Mouse (Mus musculus): Measurements from ENCODE around the gene Gas2l3. TPM values are rescaled to one million over a fixed set of nuclear protein-coding genes. Genes with fewer than 3 reads are reported as not detected.

Gas2l3 gene
- polyA plus RNA-seq, 1 experiment, result 12.1 TPM

GRCm38 (mm10) chr10:89481638-89482037 lies 37.9 kb upstream of the Gas2l3 start:
- H3K27ac ChIP-seq (ENCODE audit: insufficient read depth, low read length), result no peak overlapping the region

DNA sequence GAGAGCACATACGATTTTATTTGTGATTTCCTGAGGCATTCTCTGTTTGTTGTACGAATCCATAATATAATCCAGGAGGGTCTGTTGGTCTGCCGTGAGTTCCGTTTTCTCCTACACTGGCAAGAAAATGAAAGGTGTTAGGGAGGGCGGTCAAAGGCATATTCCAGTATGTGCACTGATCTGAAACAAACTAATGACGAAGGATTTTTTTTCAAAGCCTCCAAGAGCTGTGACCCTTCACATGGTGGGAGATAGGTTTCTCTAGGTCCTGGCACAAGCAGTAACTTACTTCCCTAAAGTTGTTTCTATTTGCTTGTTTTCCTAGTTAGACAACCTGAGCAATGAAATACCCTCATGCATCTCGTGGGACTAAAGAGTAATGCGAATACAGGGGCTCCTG lies 35.0 kb upstream of the Gas2l3 start:
- TF ChIP-seq CTCF (IDR thresholded peaks at IDR 0.05; ENCODE audit: borderline replicate concordance, insufficient read depth, low read length) (no peak), POLR2A (IDR thresholded peaks at IDR 0.05; ENCODE audit: low read depth, low read length) (no peak)
- Histone ChIP-seq H3K27ac (ENCODE audit: insufficient read depth, low read length) (no peak overlapping the region), H3K4me1 (ENCODE audit: control insufficient read depth, insufficient read depth, low read length) (no peaks in the 10 kb centered on the region), H3K4me3 (ENCODE audit: insufficient read depth, low read length) (no peak overlapping the region)

More at GRCm38 (mm10) chr10:89481638-89482037, 37.9 kb upstream of the Gas2l3 start:
- Histone ChIP-seq H3K4me3 (ENCODE audit: insufficient read depth, low read length) (no peak overlapping the region), H3K4me1 (ENCODE audit: control insufficient read depth, insufficient read depth, low read length) (no peaks in the 10 kb centered on the region)
- no peak for TF ChIP-seq CTCF (IDR thresholded peaks at IDR 0.05; ENCODE audit: borderline replicate concordance, insufficient read depth, low read length)
- no peak for TF ChIP-seq POLR2A (IDR thresholded peaks at IDR 0.05; ENCODE audit: low read depth, low read length)

DNA sequence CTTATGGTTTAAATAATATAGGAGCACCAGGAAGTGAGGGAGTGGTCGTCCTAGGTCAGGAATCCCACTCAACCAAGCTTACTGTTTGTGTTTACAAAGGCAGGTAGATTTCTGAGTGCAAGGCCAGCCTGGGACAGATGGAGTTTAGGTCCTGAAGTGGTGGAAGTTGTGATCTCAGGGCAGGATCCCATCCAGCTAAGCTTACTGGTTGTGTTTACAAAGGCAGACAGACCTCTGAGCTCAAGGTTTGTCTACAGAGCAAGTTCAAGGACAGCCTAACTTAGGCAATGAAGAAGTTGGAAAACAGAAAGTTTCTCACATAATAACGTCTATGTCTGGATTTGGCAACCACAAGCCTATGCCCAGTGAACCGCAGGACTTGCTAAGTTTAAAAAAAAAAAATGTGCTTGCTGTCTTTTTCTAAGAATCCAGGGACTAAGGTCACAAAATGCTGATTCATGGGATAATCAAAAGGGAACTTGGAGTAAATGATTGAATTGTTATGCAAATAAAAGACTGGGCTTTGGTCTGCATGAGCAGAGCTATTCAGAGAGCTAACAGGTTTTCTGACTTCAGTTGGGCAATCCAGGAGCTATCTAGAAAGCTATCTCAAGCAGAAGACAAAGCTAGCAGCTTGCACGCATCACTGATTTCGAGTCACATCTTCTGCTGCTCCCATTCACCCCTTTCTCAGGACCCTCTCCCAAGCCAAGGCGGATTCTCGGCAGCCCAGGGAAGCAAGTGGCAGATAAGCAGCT lies 27.0 kb upstream of the Gas2l3 start:
- TF ChIP-seq POLR2A (IDR thresholded peaks at IDR 0.05; ENCODE audit: low read depth, low read length), result no peak
- no peak for TF ChIP-seq CTCF (IDR thresholded peaks at IDR 0.05; ENCODE audit: borderline replicate concordance, insufficient read depth, low read length)
- no peak overlapping the region for H3K4me3 ChIP-seq (ENCODE audit: insufficient read depth, low read length)
- H3K27ac ChIP-seq (ENCODE audit: insufficient read depth, low read length), result no peak overlapping the region
- no peaks in the 10 kb centered on the region for H3K4me1 ChIP-seq (ENCODE audit: control insufficient read depth, insufficient read depth, low read length)

- H3K27ac ChIP-seq (ENCODE audit: insufficient read depth, low read length), result no peak overlapping the region
- no peaks in the 10 kb centered on the region for H3K4me1 ChIP-seq (ENCODE audit: control insufficient read depth, insufficient read depth, low read length)
- no peak overlapping the region for H3K4me3 ChIP-seq (ENCODE audit: insufficient read depth, low read length)
- TF ChIP-seq POLR2A (IDR thresholded peaks at IDR 0.05; ENCODE audit: low read depth, low read length) (no peak), CTCF (IDR thresholded peaks at IDR 0.05; ENCODE audit: borderline replicate concordance, insufficient read depth, low read length) (no peak)
Observed at GRCm38 (mm10) chr10:89464760-89465405, 21.1 kb upstream of the Gas2l3 start.

GRCm38 (mm10) chr10:89462890-89463289 lies 19.1 kb upstream of the Gas2l3 start:
- Histone ChIP-seq H3K4me3 (ENCODE audit: insufficient read depth, low read length) (no peak overlapping the region), H3K27ac (ENCODE audit: insufficient read depth, low read length) (no peak overlapping the region)

DNA sequence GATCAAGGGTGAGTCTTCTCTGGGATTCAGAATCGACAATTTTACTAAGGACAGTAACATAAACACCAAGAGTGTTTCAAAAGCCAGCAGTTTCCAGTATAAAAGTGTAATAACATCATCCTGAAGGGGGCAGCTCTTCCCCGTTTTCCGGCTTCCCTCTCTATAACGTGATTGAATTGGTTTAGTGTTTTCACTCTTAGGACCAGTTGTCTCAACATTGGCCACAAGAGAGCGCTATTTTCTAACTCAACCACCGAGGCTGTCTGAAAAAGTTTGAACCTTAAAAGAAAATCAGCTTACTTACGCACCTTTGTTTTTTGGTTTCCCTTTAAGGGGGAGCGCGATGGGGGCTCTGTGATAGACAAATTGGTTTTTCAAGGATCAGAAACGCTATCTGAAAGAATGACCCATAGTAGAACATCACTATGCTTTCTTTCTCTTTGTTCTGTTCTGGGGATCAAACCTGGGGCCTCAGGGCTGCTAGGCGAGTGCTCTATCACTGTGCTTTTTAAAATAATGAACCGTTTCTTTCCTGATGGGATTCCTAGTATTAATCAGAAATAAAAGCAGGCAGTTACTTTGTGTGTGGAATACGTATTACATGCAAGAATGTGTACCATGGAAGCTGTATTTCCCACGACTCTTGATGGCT lies 18.2 kb upstream of the Gas2l3 start:
- no peak overlapping the region for H3K27ac ChIP-seq (ENCODE audit: insufficient read depth, low read length)
- TF ChIP-seq CTCF (IDR thresholded peaks at IDR 0.05; ENCODE audit: borderline replicate concordance, insufficient read depth, low read length) (no peak), POLR2A (IDR thresholded peaks at IDR 0.05; ENCODE audit: low read depth, low read length) (no peak)
- H3K4me1 ChIP-seq (ENCODE audit: control insufficient read depth, insufficient read depth, low read length), result peaks cover 7% of the 10 kb centered on the region; the same call in 1 of the 2 replicates
- no peak overlapping the region for H3K4me3 ChIP-seq (ENCODE audit: insufficient read depth, low read length)

More at GRCm38 (mm10) chr10:89462890-89463289, 19.1 kb upstream of the Gas2l3 start:
- TF ChIP-seq CTCF (IDR thresholded peaks at IDR 0.05; ENCODE audit: borderline replicate concordance, insufficient read depth, low read length) (no peak), POLR2A (IDR thresholded peaks at IDR 0.05; ENCODE audit: low read depth, low read length) (no peak)
- peaks cover 7% of the 10 kb centered on the region; the same call in 1 of the 2 replicates for H3K4me1 ChIP-seq (ENCODE audit: control insufficient read depth, insufficient read depth, low read length)

DNA sequence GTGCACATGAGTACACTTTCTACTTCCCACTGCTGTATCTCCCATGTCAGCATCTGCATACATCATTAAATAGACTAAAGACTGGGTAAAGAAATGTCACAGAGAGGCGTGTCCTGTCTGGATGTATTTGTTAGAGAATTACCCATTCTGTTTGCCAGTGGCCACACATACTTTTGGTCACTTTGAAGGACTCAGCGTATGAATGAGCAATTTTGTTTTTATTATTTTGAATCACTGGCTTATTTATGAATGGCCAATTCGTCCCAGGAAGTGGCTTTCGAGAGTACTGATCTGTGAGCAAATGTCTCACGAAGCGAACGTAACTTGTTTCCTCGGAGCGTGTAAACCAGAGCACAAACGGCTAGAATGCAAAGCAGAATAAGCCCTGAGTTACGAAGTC lies 17.2 kb upstream of the Gas2l3 start:
- no peak overlapping the region for H3K27ac ChIP-seq (ENCODE audit: insufficient read depth, low read length)
- H3K4me3 ChIP-seq (ENCODE audit: insufficient read depth, low read length), result no peak overlapping the region
- H3K4me1 ChIP-seq (ENCODE audit: control insufficient read depth, insufficient read depth, low read length), result peaks cover 7% of the 10 kb centered on the region; the same call in 1 of the 2 replicates
- TF ChIP-seq POLR2A (IDR thresholded peaks at IDR 0.05; ENCODE audit: low read depth, low read length), result no peak
- no peak for TF ChIP-seq CTCF (IDR thresholded peaks at IDR 0.05; ENCODE audit: borderline replicate concordance, insufficient read depth, low read length)

GRCm38 (mm10) chr10:89458770-89459169 lies 15.0 kb upstream of the Gas2l3 start:
- H3K4me1 ChIP-seq (ENCODE audit: control insufficient read depth, insufficient read depth, low read length), result peaks cover 7% of the 10 kb centered on the region; the same call in 1 of the 2 replicates
- no peak overlapping the region for H3K27ac ChIP-seq (ENCODE audit: insufficient read depth, low read length)
- no peak overlapping the region for H3K4me3 ChIP-seq (ENCODE audit: insufficient read depth, low read length)
- TF ChIP-seq CTCF (IDR thresholded peaks at IDR 0.05; ENCODE audit: borderline replicate concordance, insufficient read depth, low read length) (no peak), POLR2A (IDR thresholded peaks at IDR 0.05; ENCODE audit: low read depth, low read length) (no peak)

DNA sequence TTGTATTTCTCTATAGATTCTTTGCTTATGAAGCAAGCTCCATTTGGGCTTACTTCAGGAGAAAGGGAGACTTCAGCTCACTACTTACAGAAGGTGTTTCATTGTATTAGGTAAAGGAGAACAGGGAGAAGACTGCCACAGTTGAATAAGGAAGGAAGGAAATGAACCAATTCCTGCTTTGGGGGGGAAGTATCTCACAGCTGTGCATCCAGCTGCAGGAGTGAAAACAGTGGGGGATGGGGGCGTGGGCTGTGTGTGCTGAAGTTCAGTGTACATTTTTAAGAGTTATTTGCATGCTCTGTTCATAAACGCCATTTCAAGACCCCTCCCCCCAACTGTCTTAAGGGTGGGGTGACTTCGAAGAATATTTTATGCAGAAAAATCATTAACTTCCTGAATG lies 10.0 kb upstream of the Gas2l3 start:
- TF ChIP-seq CTCF (IDR thresholded peaks at IDR 0.05; ENCODE audit: borderline replicate concordance, insufficient read depth, low read length), result no peak
- no peak for TF ChIP-seq POLR2A (IDR thresholded peaks at IDR 0.05; ENCODE audit: low read depth, low read length)
- Histone ChIP-seq H3K4me3 (ENCODE audit: insufficient read depth, low read length) (no peak overlapping the region), H3K4me1 (ENCODE audit: control insufficient read depth, insufficient read depth, low read length) (peaks cover 6% of the 10 kb centered on the region; the same call in 1 of the 2 replicates), H3K27ac (ENCODE audit: insufficient read depth, low read length) (no peak overlapping the region)
